Mouse (Mus musculus) lung, postnatal 0 days (tissue): ENCODE data around the gene Pnmal1. TPM values are rescaled to one million over a fixed set of nuclear protein-coding genes. Genes with fewer than 3 reads are reported as not detected.

Experiments used
- ATAC-seq: fragments of 200-750 bp; cut with Nextera tagmentation; 2 replicates; pipeline ENCODE4 v1.8.0; 2017; ENCODE audit warnings: moderate library complexity
- DNase-seq: peaks from one replicate; pipeline ENCODE4 v3.0.0-alpha.2; 2016; ENCODE audit warnings: low spot score
- H3K27ac ChIP-seq: fragments of 300-500 bp; sonication (generic); 2 replicates; pipeline ENCODE4 v1.5.1; 2014; ENCODE audit warnings: antibody characterized with exemption, mild to moderate bottlenecking, low read length, mixed read lengths
- H3K27me3 ChIP-seq: fragments of 300-500 bp; sonication (generic); replicated peaks from 2 replicates; pipeline ENCODE4 v1.6.1; 2014; ENCODE audit warnings: low read length, mixed read lengths; ENCODE audit not compliant: insufficient read depth
- H3K36me3 ChIP-seq: fragments of 300-500 bp; sonication (generic); 2 replicates; pipeline ENCODE4 v1.6.1; 2014; ENCODE audit warnings: low read length, mixed read lengths; ENCODE audit not compliant: insufficient read depth
- H3K4me1 ChIP-seq: fragments of 300-500 bp; sonication (generic); 2 replicates; pipeline ENCODE4 v1.6.1; 2014; ENCODE audit warnings: antibody characterized with exemption, low read depth, low read length, mixed read lengths; ENCODE audit not compliant: insufficient read depth
- H3K4me2 ChIP-seq: fragments of 300-500 bp; sonication (generic); replicated peaks from 2 replicates; pipeline ENCODE4 v1.6.1; 2014; ENCODE audit warnings: low read depth, mild to moderate bottlenecking, low read length, moderate library complexity, mixed read lengths
- H3K4me3 ChIP-seq: fragments of 300-500 bp; sonication (generic); 2 replicates; pipeline ENCODE4 v1.5.1; 2014; ENCODE audit warnings: low read depth, low read length
- H3K9ac ChIP-seq: fragments of 300-500 bp; sonication (generic); replicated peaks from 2 replicates; pipeline ENCODE4 v1.6.1; 2014; ENCODE audit warnings: low read depth, mild to moderate bottlenecking
- H3K9me3 ChIP-seq: fragments of 300-500 bp; sonication (generic); 2 replicates; pipeline ENCODE4 v1.6.1; 2016; ENCODE audit warnings: low read length, mixed read lengths
- CTCF ChIP-seq: IDR thresholded peaks from 2 replicates; pipeline ENCODE4 v1.5.1; 2016; ENCODE audit warnings: antibody characterized with exemption, mild to moderate bottlenecking
- EP300 ChIP-seq: IDR thresholded peaks from 2 replicates; pipeline ENCODE4 v1.6.1; 2016; ENCODE audit warnings: antibody characterized with exemption, mild to moderate bottlenecking, control low read depth
- WGBS: fragments of 180-500 bp; shearing (Covaris S2); extraction: QIAGEN DNeasy Blood & Tissue Kit; methylation state at CpG from one replicate; pipeline ENCODE4 v1.1.7; 2014; 5-methylcytosine and 5-hydroxymethylcytosine counted together
- polyA plus RNA-seq: library from polyadenylated mRNA; unstranded; fragments of >200 nt; fragmentation: Nextera tagmentation; extraction: Ambion mirVana; gene quantifications from 2 replicates; pipeline ENCODE4 v1.2.1, GENCODE M21; 2015

The Pnmal1 gene
- polyA plus RNA-seq, 1 experiment from 2014 or later: not detected

DNA sequence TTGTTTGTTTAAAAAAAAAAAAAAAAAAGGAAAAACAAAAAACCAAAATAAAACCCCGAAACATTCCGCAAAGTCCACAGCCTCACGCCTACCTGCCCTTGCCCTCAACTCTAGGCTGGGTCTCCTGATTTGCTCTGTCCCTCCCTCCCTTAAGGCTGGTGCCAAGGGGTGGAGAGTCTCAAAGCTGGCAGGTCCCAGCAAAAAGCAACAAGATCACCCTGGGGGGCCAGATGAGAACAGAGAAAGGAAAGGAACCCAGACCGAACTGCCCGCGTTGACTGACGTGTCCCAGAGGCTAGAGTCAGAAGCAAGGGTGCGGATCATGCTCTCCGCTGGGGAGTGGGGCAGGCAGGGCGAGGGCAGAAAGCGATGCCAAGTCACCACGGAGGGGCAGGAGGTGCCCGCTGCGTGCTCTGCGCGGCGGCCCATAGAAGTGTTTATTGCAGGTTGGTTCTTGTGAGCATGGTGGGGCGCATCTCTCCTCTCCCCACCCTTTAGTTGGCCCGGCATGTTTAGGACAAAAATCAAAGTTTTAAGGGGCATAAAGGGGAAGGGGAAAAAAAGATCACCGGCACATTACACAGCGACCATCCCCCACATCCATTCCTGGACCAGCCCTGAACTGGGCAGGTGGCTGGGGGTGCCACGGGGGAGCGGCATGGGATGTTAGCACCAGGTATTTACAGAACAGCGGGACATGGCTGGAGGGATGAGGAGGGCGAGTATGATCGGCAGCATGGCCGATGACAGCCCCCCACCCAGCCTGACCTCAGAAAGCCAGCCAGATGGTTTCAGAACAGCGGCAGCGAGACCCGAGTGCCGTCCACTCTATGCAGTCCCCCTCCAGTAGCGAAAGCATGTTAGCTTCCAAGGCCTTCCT is 43.8 kb upstream of the Pnmal1 start:
- no peak for ATAC-seq
- Histone ChIP-seq H3K36me3 (peaks cover 21% of the 10 kb centered on the region), H3K4me2 (no peak overlapping the region), H3K27me3 (no peaks in the 10 kb centered on the region), H3K4me1 (no peaks in the 10 kb centered on the region), H3K9ac (no peak overlapping the region), H3K9me3 (no peaks in the 10 kb centered on the region), H3K27ac (no peak overlapping the region), H3K4me3 (no peak overlapping the region)
- WGBS: 85% methylated on average over 31 of the region's 32 CpGs
- TF ChIP-seq EP300: no peak
- TF ChIP-seq CTCF: no peak
- no peak for DNase-seq

- ATAC-seq: no peak
Observed at GRCm38 (mm10) chr7:16916342-16917265, 42.9 kb upstream of the Pnmal1 start.

GRCm38 (mm10) chr7:16917447-16917846 is 42.0 kb upstream of the Pnmal1 start:
- TF ChIP-seq CTCF: no peak
- no peak for TF ChIP-seq EP300
- Histone ChIP-seq H3K27ac (no peak overlapping the region), H3K9me3 (no peaks in the 10 kb centered on the region), H3K36me3 (peaks cover 21% of the 10 kb centered on the region), H3K4me3 (no peak overlapping the region), H3K9ac (no peak overlapping the region), H3K4me1 (peaks cover 9% of the 10 kb centered on the region), H3K27me3 (no peaks in the 10 kb centered on the region), H3K4me2 (no peak overlapping the region)
- 65% methylated on average over 11 of the region's 11 CpGs for WGBS
- ATAC-seq (no peak), DNase-seq (no peak)

More at GRCm38 (mm10) chr7:16916342-16917265, 42.9 kb upstream of the Pnmal1 start:
- Histone ChIP-seq H3K27ac (no peak overlapping the region), H3K4me3 (no peak overlapping the region), H3K27me3 (no peaks in the 10 kb centered on the region), H3K36me3 (peaks cover 21% of the 10 kb centered on the region), H3K4me1 (peaks cover under 1% of the 10 kb centered on the region; the same call in 1 of the 2 replicates), H3K9ac (no peak overlapping the region), H3K9me3 (no peaks in the 10 kb centered on the region), H3K4me2 (no peak overlapping the region)
- DNase-seq: no peak
- TF ChIP-seq EP300 (no peak), CTCF (0 out of 2 replicates have a peak, but pooled peaks have one; percentile 5)
- 54% methylated on average over 29 of the region's 30 CpGs for WGBS

- TF ChIP-seq CTCF: no peak
- no peak for TF ChIP-seq EP300
- Histone ChIP-seq H3K4me2 (no peak overlapping the region), H3K4me3 (no peak overlapping the region), H3K9ac (no peak overlapping the region), H3K4me1 (peaks cover 14% of the 10 kb centered on the region), H3K9me3 (no peaks in the 10 kb centered on the region), H3K27ac (no peak overlapping the region), H3K36me3 (peaks cover 21% of the 10 kb centered on the region), H3K27me3 (no peaks in the 10 kb centered on the region)
- WGBS: 77% methylated on average over 9 of the region's 9 CpGs
- ATAC-seq (no peak), DNase-seq (no peak)
Observed at GRCm38 (mm10) chr7:16918014-16918413, 41.5 kb upstream of the Pnmal1 start.

DNA sequence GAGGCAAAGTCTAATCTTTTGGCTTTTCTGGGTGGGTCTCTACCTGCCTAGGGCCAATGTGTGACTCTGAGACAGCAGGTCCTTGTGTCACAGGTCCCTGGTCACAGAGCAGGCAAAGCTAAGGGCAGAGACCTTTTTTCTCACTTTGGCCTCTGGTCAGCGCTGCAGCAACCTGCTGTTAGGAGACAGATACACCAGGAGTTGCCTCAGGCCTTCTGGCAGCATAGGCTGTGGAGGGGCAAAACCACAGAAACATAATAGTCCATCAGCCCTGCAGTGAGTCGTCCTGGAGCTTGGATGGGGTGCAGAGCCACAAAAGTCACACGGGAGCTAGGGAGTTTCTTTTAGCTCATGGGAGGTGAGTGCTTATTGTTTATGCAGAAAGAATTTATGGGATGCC is 40.8 kb upstream of the Pnmal1 start:
- DNase-seq (no peak), ATAC-seq (no peak)
- no peak for TF ChIP-seq EP300
- Histone ChIP-seq H3K4me1 (peaks cover 16% of the 10 kb centered on the region), H3K9ac (no peak overlapping the region), H3K27ac (no peak overlapping the region), H3K27me3 (no peaks in the 10 kb centered on the region), H3K4me2 (no peak overlapping the region), H3K4me3 (no peak overlapping the region), H3K36me3 (peaks cover 21% of the 10 kb centered on the region), H3K9me3 (no peaks in the 10 kb centered on the region)
- 88% methylated on average over 3 of the region's 3 CpGs for WGBS
